Mouse (Mus musculus) adrenal gland (tissue): ENCODE measurements at regions not wholly inside any gene's neighbourhood (a gene's known extent, or its start where the extent isn't known, plus 50 kb on each side); places are given as distances from the start of the nearest gene placed in this dataset.

ENCODE experiments used
- intact Hi-C: fragments of 180-260 bp; cut with DNase I; formaldehyde crosslinking; loops from one replicate; pipeline ENCODE4 v1.15.1; 2025

DNA sequence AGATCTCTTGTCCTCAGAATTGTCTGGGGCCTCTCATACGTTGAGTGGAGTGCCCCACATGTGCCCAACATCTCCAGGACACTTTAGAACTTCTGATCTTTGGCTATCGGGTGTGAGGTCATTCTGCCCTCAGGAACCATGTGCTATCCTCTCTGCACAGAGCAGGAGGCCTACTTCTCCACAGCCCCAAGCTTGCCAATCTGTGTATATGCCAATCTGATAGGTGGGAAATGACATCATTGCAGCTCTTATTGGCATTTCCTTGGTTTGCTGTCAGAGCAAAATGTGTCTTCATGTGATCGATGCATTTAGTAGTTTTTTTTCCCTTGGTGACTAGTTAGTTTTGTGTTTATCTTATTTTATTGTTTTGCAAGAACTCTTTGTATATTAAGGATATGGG lies 108.8 kb upstream of the Ptpn1 start:
- intact Hi-C loops, result no loop called here

GRCm38 (mm10) chr2:167821186-167821585 lies 110.7 kb upstream of the Ptpn1 start:
- intact Hi-C loops, result no loop called here

DNA sequence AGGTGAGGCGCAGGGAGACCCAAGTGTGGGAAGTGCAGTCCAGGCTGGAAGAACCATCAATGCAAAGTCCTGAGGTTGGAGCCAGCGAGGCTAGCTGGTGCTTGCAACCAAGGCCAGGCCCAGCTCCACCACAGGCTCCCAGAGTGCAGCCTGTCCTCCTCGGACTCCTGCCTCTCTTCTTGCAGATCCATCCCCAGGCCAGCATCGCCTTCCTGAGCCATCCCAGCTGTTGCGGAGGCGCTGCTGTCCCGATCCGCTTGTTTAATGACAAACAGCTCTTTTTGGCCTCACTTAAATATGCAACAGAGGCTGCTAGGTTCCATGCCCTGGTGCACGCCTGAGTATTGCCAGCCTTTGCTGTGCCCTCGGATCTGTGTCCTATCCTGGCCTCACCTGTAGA lies 113.1 kb upstream of the Ptpn1 start:
- intact Hi-C loops, result no loop called here

DNA sequence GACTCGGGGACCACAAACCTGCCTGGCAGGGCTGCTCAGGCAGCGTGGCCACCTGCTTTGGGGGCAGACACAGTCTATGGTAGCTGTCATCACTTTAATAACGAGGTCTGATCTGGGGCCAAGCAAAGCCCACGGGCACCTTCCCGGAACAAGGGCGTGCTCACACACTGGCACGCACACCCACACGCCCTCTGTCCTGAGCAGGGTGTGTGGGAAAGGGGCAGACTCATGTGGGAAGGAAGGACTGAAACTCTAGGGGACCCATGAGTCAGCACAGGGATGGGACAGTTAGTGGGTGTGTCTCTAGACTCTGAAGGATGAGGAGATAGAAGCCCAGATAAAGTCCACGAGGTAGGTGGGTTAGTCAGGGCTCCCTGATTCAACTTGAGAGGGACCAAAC lies 114.8 kb upstream of the Ptpn1 start:
- intact Hi-C loops, result no loop called here

DNA sequence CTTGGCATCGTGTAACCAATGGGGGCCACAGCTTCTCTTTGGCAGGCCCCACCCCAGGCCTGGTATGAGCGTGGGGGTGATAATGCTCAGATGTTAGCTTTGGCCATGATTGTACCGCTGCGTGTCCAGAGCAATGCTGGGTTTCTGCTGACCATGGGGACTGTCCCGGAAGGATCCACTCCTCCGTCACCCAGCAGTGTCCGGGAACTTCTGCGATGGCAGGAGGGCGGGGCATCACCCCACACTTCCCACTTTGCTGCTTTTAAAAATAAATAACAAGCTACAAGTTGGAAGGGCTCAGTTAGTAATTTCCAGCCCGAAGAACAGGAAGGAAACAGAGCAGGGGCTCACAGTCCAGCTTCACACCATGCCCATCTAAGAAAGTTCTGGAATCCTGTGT lies 116.7 kb upstream of the Ptpn1 start:
- intact Hi-C loops, result no loop called here

DNA sequence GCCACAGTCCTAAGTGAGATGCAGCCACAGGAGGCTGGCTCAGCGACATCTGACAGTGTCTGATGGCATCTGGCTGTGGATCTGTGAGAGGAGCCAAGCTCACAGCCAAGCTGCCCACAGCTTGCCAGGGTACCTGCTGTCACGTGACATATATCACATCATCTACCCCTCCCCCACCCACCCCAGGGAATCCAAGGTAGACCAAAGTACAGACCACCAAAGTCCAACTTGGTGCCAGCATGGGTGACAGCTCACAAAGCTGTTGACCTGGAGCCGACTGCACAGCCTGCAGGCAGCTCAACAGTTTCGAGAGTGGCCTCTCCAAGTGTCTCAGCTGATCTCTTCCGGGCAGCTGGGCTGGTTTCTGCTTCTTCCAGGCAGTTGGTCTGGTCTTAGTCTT lies 119.6 kb upstream of the Tmem189 start:
- intact Hi-C loops, result no loop called here

- intact Hi-C loops, result no loop called here
Measured at GRCm38 (mm10) chr2:167805629-167806304, 116.1 kb upstream of the Tmem189 start.

DNA sequence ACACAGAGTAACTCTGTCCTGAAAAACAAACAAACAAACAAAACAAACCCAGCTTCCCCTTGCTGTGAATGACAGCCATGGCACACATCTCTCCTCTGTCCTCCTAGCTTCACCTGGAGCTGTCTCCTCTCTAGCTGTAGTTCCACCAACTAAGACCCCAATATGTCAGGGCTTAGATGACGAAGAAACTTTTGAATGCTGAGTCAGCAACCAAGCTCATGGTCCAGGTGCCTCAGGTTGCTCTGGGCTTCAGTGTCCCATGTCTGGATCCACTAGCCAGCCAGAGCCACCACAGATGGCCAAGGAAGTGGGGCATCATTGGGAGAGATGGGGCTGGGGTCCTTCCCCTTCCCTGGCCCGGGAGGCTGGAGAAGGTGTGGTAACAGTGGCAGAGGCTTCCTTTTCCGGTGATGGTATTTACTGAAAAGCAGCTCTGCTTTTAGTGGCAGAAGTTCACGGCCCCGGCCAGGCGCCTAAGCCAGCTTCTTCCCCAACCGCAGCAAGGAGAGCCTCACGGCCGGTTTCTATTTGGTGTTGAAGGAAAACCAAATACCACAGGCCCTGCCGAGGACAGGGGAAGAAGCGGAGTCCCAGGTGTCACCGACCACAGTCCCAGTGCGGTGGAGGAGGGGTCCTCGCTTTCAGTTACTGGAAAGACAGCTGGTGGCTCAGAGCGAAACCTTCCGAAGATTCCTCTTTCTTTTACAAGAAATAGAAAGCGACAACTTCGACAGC lies 115.0 kb upstream of the Tmem189 start:
- intact Hi-C loops, result no loop called here

- intact Hi-C loops, result no loop called here
Measured at GRCm38 (mm10) chr2:167802494-167802893, 112.9 kb upstream of the Tmem189 start.

- intact Hi-C loops, result no loop called here
Measured at GRCm38 (mm10) chr2:167801389-167801788, 111.8 kb upstream of the Tmem189 start.

DNA sequence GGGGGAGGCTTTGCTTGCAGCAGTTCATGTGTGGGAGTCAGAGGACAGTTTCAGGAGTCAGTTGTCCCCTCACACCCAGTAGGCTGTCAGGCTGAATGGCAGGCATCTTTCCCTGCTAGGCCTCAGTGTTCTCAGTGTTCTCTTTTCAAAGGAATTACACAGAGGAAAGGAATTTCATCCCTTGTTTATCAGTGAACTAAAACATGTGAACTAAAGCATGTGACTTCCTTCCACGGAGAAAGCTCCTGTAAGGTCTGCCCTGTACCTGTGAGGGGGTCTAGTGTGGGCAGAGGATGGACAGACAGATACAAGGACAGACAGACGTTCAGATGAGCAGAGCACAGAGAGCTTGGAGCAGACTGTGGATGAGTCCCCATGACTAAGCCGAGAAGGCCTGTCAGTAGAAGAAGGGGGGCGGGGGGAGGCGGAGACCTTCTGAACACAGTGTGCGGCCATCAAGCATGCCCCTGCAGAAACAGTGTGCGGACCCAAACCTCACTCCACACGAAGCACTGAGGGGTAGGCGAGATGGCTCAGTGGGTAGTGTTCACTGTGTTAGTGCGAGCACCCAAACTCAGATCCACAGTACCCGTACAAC lies 111.1 kb upstream of the Tmem189 start:
- intact Hi-C loops, result no loop called here

GRCm38 (mm10) chr2:167799629-167800387 lies 110.2 kb upstream of the Tmem189 start:
- intact Hi-C loops, result no loop called here

DNA sequence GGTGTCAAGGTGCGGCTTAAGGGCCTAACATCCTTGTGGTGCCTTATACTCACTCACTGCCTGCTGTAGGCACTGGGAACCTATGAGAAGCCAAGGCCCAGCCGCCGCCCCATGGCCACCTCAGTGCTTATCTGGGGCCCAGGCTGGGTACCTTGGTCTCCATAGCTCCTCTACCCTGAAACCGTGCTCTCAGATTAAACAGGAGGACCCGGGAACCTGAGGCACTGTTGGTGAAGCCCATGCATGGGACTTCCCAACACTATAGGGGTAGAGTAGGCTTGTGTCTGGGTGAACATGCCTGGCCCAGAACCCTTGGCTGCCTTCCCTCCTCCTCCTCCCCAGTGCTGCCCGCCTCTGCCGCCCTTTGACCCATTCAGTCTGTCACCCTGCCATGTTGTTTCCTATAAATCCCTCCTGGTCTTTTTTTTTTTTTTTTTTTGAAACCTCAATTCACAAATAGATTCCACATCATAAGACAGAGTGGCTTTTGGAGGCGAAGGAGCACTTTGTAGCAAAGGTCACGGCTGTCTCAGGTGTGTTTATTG lies 109.4 kb upstream of the Tmem189 start:
- intact Hi-C loops, result no loop called here

- intact Hi-C loops, result no loop called here
Measured at GRCm38 (mm10) chr2:167798076-167798782, 108.6 kb upstream of the Tmem189 start.

- intact Hi-C loops, result no loop called here
Measured at GRCm38 (mm10) chr2:167795491-167795890, 105.9 kb upstream of the Tmem189 start.

DNA sequence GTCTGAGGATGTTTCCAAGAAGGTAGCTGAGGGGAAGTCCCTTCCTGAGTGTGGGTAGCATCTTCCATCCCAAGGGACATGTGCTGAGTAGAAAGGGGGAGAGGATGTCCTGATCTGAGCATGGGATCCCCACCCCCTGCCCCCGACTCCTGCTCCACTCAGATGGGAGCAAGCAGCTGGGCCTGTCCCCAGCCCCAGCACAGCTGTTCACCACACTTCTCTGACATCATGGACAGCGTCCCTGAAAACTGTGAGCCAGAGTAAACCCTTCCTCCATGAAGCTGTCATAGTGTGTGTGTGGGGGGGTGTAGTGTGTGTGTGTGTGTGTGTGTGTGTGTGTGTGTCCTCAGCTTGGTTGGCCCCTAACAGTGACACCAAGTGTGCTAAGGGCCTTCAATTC lies 104.3 kb upstream of the Tmem189 start:
- intact Hi-C loops, result no loop called here

DNA sequence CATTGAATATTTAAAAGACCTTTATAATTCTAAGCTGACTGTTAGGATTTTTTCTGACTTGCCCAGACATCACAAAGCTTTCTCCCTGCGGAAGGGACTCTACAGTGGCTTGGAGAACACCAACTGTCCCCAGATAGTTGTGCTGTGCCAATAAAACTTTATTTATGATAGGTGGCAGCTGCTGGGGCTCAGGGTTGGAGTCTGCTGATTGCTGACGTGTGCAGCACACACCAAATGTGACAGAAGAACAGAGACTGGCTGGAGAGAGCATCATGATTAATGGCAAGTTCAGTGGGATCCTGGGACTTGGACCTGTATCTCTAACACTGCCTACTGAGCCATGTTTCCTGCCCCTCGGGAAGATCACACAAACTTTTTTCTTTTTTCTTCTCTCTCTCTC lies 103.1 kb upstream of the Tmem189 start:
- intact Hi-C loops, result no loop called here

GRCm38 (mm10) chr2:167792330-167792729 lies 102.7 kb upstream of the Tmem189 start:
- intact Hi-C loops, result no loop called here

DNA sequence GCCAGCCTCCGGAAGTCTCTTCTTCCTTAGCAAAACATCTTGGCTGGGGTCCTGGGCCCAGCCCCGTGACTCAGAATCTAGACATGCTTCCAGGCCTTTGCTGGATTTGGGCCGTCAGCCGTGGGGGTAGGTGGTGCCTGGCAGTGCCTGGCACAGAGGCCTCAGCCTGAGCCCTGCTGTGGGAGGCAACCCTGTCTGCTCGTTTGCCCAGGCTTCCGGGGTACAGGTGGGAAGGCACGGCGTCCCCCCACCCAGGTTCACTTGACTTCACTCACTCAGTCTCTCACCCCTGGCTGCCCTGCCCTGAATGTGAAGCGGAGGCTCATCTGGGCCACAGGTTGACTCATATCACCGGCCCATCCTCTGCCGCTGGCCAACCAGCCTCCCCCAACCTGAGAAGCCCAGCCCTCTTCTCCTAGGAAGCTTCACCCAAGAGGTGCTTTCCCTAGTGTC lies 99.9 kb upstream of the Tmem189 start:
- intact Hi-C loops, result no loop called here

GRCm38 (mm10) chr2:167786951-167787350 lies 97.3 kb upstream of the Tmem189 start:
- intact Hi-C loops, result no loop called here

GRCm38 (mm10) chr2:167784353-167784752 lies 94.7 kb upstream of the Tmem189 start:
- intact Hi-C loops, result no loop called here
